Mouse (Mus musculus) liver, adult 2 months (tissue): ENCODE results near the gene Ufc1. TPM values are rescaled to one million over a fixed set of nuclear protein-coding genes. Genes with fewer than 3 reads are reported as not detected.

Experiments used
- DNase-seq: peaks from one replicate; pipeline ENCODE4 v3.0.0-alpha.2; 2011; ENCODE audit warnings: low read depth, low spot score; ENCODE audit errors: extremely low read depth
- H3K27ac ChIP-seq: fragments of 200-500 bp; replicated peaks from 2 replicates; pipeline ENCODE4 v1.5.1; 2012; ENCODE audit warnings: low read depth, mild to moderate bottlenecking, control low read depth, inconsistent platforms, low read length; ENCODE audit not compliant: insufficient read depth
- H3K27me3 ChIP-seq: fragments of 200-500 bp; 2 replicates; pipeline ENCODE4 v1.6.1; 2012; ENCODE audit warnings: mild to moderate bottlenecking, moderate library complexity, low read length, inconsistent platforms; ENCODE audit not compliant: control insufficient read depth, insufficient read depth
- H3K36me3 ChIP-seq: fragments of 200-500 bp; 2 replicates; pipeline ENCODE4 v1.6.1; 2012; ENCODE audit warnings: low read length, inconsistent platforms; ENCODE audit not compliant: control insufficient read depth, insufficient read depth
- H3K4me1 ChIP-seq: fragments of 200-500 bp; 2 replicates; pipeline ENCODE4 v1.6.1; 2011; ENCODE audit warnings: low read length; ENCODE audit not compliant: control insufficient read depth, insufficient read depth
- H3K4me3 ChIP-seq: fragments of 200-500 bp; 2 replicates; pipeline ENCODE4 v1.5.1; 2011; ENCODE audit warnings: low read depth, mild to moderate bottlenecking, control low read depth, low read length, moderate library complexity; ENCODE audit not compliant: insufficient read depth
- H3K79me2 ChIP-seq: fragments of 200-500 bp; 2 replicates; pipeline ENCODE4 v1.6.1; 2012; ENCODE audit warnings: inconsistent platforms, mild to moderate bottlenecking, low read length, moderate library complexity; ENCODE audit not compliant: control insufficient read depth, insufficient read depth
- H3K9ac ChIP-seq: fragments of 200-500 bp; 2 replicates; pipeline ENCODE4 v1.6.1; 2012; ENCODE audit warnings: low read depth, mild to moderate bottlenecking, control low read depth, inconsistent platforms, low read length
- CTCF ChIP-seq: fragments of 200-500 bp; IDR thresholded peaks from 2 replicates; pipeline ENCODE4 v1.5.1; 2011; ENCODE audit warnings: low read depth, low read length, control low read depth
- POLR2A ChIP-seq: fragments of 200-500 bp; IDR thresholded peaks from 2 replicates; pipeline ENCODE4 v1.6.1; 2011; ENCODE audit warnings: low read length, control low read depth; ENCODE audit not compliant: insufficient read depth; ENCODE audit errors: extremely low read depth
- WGBS: fragments of 180-500 bp; shearing (Covaris S2); methylation state at CpG from one replicate; pipeline ENCODE4 v1.1.7; 2018; 5-methylcytosine and 5-hydroxymethylcytosine counted together
- polyA plus RNA-seq: library from polyadenylated mRNA; depleted of rRNA; stranded (reverse); fragments of >200 nt; gene quantifications from 2 replicates; pipeline ENCODE4 v1.2.3, GENCODE M21; 2012
- total RNA-seq: library from RNA; depleted of rRNA; stranded (reverse); fragments of >200 nt; gene quantifications from 2 replicates; pipeline ENCODE4 v1.2.3, GENCODE M21; 2014

Ufc1 gene
- total and polyA plus RNA-seq, 2 experiments, result 30.3 to 103 TPM

GRCm38 (mm10) chr1:171281528-171281923 is 13.3 kb downstream of the Ufc1 start:
- Histone ChIP-seq H3K9ac (peak overlapping the region; percentile 85), H3K79me2 (peaks cover 1% of the 10 kb centered on the region; the same call in 1 of the 2 replicates), H3K4me3 (peak overlapping the region; percentile 75), H3K27me3 (no peaks in the 10 kb centered on the region), H3K4me1 (peaks cover 5% of the 10 kb centered on the region; the same call in 1 of the 2 replicates), H3K36me3 (peaks cover 7% of the 10 kb centered on the region; the same call in 1 of the 2 replicates), H3K27ac (peak overlapping the region; percentile 87)
- TF ChIP-seq CTCF (peak; percentile 73), POLR2A (no peak)
- under 1% methylated on average over 10 of the region's 10 CpGs for WGBS
- peak; percentile 79 for DNase-seq

- Histone ChIP-seq H3K79me2 (no peaks in the 10 kb centered on the region; the same call in 1 of the 2 replicates), H3K36me3 (peaks cover 7% of the 10 kb centered on the region; the same call in 1 of the 2 replicates), H3K27me3 (no peaks in the 10 kb centered on the region), H3K9ac (peak within 1 kb of the TSS; percentile 85), H3K4me1 (peaks cover 5% of the 10 kb centered on the region; the same call in 1 of the 2 replicates), H3K27ac (peak within 1 kb of the TSS; percentile 87), H3K4me3 (peak within 1 kb of the TSS; percentile 75)
- WGBS, result under 1% methylated on average over 26 of the region's 26 CpGs
- TF ChIP-seq CTCF (0 out of 2 replicates have a peak, but pooled peaks have one; percentile 2), POLR2A (no peak)
- DNase-seq, result peak; percentile 98
Observed at GRCm38 (mm10) chr1:171280916-171281527, 13.8 kb downstream of the Ufc1 start, which contains the start of gene Ppox. Ppox (minus strand) TSS chr1:171281186.

- peak overlapping the region; percentile 67 for H3K9ac ChIP-seq
- H3K79me2 ChIP-seq, result no peaks in the 10 kb centered on the region; the same call in 1 of the 2 replicates
- under 1% methylated on average over 25 of the region's 25 CpGs for WGBS
- peaks cover 5% of the 10 kb centered on the region; the same call in 1 of the 2 replicates for H3K4me1 ChIP-seq
- DNase-seq, result no peak
- peak overlapping the region; percentile 20 for H3K27ac ChIP-seq
- peak overlapping the region; percentile 59 for H3K4me3 ChIP-seq
- H3K27me3 ChIP-seq, result no peaks in the 10 kb centered on the region
- peaks cover 12% of the 10 kb centered on the region; the same call in 1 of the 2 replicates for H3K36me3 ChIP-seq
- TF ChIP-seq POLR2A, result no peak
- TF ChIP-seq CTCF, result no peak
Observed at GRCm38 (mm10) chr1:171280250-171280915, 14.4 kb downstream of the Ufc1 start.

DNA sequence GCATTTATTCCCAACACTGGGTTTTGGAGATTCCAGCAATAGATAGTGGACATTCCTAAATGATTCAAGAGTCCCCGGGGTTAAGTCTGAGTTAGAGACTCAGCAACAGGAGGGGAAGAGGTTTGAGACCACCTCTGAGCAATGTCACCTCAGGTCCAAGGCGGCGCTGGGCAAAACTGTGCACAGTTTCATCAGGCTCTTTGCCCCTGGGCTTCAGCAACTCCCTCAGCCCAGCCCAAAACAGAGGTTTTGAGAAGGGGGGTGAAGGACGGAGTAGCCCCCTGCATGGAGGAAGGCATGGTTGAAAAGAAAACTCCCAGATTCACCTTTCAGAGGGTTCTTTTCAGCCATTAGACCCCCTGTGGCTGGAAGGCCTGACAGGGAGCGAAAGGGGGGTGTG is 15.1 kb downstream of the Ufc1 start:
- peaks cover 5% of the 10 kb centered on the region; the same call in 1 of the 2 replicates for H3K4me1 ChIP-seq
- DNase-seq, result no peak
- 92% methylated on average over 5 of the region's 5 CpGs for WGBS
- H3K27me3 ChIP-seq, result no peaks in the 10 kb centered on the region
- H3K9ac ChIP-seq, result peak overlapping the region; percentile 67; the same call in 1 of the 2 replicates
- peaks cover 17% of the 10 kb centered on the region; the same call in 1 of the 2 replicates for H3K36me3 ChIP-seq
- TF ChIP-seq CTCF (no peak), POLR2A (no peak)
- H3K4me3 ChIP-seq, result no peak overlapping the region
- no peak overlapping the region for H3K27ac ChIP-seq
- H3K79me2 ChIP-seq, result no peaks in the 10 kb centered on the region; the same call in 1 of the 2 replicates

GRCm38 (mm10) chr1:171279012-171279705 is 15.7 kb downstream of the Ufc1 start:
- H3K36me3 ChIP-seq, result peaks cover 17% of the 10 kb centered on the region; the same call in 1 of the 2 replicates
- H3K79me2 ChIP-seq, result no peaks in the 10 kb centered on the region; the same call in 1 of the 2 replicates
- H3K27me3 ChIP-seq, result no peaks in the 10 kb centered on the region
- no peak overlapping the region for H3K9ac ChIP-seq
- TF ChIP-seq POLR2A (no peak), CTCF (no peak)
- peaks cover 5% of the 10 kb centered on the region; the same call in 1 of the 2 replicates for H3K4me1 ChIP-seq
- no peak overlapping the region for H3K4me3 ChIP-seq
- WGBS, result 89% methylated on average over 14 of the region's 14 CpGs
- no peak for DNase-seq
- H3K27ac ChIP-seq, result no peak overlapping the region
